Mouse (Mus musculus): ENCODE data around the gene Arhgef7. TPM values are rescaled to one million over a fixed set of nuclear protein-coding genes. Genes with fewer than 3 reads are reported as not detected.

Arhgef7 gene
- total RNA-seq, 2 experiments from 2014 or later, result 107 to 109 TPM

DNA sequence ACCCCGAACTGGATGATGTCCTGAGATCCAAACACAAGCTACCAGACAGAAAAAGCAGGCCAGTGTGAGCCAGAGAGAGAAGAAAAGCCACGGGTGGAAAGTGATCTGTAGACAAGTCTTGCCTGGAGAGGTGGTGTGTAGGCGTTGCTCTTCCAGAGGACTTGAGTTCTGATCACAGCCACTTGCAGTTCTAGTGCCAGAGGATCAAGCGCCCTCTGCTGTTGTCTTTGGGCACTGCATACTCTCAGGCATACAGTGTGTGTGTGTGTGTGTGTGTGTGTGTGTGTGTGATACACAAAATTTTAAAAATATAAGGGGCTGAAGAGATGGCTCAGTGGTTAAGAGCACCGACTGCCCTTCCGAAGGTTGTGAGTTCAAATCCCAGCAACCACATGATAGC lies 15.3 kb upstream of the Arhgef7 start:
- DNase-seq (ENCODE audit: low spot score in 2 of 2), result no peak

DNA sequence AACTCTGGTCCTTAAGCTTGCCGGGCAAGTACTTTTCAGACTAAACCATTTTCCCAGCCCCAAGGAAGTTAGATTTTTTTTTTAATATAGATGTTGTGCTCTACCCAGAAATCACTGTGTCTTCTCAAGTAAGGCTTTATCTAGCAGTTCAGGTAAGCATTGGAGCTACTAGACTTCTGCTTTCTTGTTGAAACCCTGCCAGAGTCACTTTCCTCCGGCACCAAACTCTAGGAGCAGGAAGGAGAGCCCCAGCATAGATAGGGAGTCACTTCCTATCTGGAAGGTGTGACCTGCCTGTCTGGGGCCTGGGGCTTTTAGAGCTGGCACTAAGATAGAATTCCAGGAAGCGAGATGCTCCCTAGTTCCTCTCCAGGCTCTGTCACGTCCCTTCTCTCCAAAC lies 10.3 kb upstream of the Arhgef7 start:
- DNase-seq (ENCODE audit: low spot score in 2 of 2), result no peak

DNA sequence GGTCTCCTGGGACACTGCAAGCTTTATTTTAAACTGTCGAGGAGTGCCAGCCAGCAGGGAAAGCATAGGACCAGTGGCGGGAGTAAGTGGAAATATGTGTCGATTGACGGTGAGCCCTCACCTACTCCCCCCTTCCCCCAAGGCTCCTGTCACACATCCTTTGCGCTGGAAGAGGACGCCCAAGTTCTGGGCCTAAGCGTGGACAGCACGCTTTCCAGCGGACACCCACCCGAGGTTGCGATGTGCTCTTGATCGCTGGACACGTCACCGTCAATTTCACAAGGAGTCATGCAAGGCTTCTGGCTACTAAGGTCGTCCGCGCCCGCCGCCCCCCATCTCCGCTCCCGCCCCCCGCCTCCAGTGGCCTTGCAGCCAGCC lies 259 bp upstream of the Arhgef7 start:
- no peak for DNase-seq (ENCODE audit: low spot score in 2 of 2)

DNA sequence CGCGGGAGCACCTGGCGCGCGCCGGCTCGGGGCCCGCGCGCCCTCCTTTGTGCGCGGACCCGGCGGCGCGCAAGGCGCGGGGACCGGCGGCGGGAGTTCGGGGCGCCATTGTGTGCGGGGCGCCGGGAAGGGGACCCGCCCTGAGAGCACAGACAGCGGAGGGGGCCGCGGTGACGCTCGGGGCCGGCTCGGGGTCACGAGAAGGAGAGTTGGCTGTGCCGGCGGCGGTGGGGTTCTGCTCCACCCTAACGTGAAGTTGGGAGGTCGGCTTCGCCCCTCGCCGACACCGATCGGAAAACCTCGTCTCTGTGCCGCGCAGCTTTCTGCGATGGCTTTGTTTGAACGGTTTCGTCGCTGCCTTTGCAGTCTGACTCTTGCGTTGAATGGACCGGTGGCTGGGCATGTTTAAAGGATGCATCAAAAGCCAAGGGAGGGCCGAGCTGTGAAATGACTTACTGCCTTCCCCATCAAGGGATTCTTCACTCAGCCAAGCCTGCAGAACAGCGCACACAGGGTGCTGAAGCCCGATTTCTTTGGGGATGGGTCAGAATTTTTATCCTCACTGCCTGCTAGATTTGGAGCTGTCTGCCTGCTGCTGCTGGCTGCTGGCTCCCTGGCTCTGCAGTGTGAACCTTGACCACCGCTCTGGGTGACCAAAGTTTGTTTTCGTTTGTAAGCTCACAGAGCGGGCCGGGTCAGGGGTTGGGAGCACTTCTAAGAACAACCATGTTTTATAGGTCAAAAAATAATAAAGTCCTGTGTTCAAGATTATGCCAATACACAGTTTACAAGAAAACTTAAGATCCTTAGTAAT lies 1.2 kb downstream of the Arhgef7 start:
- peak; percentile 18 to 51 for DNase-seq (ENCODE audit: low spot score in 2 of 2)

DNA sequence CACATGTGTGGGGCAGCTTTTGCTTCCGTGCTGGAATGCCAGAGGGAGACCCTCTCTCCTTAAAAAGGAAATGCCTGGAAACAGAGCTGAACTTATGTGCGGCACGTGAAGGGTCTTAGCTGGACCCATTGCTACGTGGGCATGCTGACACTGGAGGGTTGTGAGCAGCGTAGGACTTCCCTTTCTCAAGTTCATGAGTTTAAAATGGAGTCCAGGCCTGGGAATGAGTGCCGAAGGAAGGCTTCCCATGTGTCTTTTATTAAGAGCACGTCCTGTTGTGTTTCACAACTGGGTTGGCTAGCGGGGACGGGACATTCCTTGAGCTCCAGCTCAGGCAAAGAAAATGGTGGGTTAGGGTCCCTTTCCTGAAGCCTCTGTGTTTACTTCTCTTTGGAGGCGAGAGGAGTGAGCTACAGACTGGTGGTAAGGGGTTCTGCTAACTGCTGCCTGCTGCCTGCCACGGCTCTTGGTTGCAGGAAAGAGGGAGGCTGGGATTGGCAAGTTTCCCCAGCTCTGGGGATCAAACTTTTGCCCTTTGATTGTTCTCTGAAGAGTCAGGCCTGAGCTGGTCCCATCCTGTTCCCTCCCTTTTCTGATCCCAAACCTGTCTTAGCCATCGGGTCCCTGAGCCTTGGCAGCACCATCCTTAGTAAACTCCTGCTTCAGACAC lies 2.9 kb downstream of the Arhgef7 start:
- no peak for DNase-seq (ENCODE audit: low spot score in 2 of 2)

DNA sequence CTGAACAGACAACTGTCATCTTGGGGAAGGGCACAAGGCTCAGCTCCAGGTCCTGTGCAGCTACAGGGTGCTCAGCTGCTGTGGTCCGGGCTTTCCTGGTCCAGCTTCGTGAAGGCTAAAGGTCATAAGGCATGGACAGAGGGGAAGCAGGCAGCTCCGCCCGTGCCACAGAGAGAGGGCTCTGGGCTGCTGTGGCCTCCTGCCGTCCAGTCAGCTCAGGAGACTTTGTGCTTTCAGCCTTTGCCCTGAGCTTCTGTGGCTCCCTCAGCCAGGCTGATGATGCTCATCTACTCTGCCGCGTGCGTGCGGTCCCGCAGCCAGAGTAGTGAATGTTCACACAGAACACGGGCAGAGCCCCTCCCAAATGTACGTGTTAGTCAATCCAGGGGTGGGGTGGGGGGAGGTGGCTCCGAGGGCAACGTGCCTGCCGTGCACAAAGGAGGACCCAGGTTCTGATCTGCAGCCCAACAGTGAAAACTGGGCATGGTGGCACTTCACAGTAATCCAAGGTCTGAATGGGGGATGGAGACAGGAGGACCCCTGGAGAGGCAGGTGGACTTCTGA lies 8.2 kb downstream of the Arhgef7 start:
- DNase-seq (ENCODE audit: low spot score in 2 of 2), result no peak

DNA sequence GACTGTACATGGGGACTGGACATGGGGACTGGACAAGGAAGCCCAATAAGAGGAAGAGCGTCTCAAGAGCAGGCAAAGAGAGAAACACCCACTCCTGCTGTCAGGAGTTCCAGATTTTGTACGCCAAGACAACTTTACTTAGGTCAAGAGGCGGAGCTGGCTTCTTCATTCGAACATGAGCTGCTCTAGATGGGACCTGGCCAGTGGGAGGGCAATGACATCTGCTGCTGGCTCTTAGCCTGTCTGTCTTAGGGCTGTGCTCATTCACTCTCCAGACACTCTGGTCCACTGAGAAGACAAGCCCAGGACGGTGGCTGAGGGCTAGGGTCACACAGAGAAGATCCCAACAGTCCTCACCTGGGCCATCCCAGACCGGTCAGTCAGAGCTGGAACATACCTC lies 9.6 kb downstream of the Arhgef7 start:
- DNase-seq (ENCODE audit: low spot score in 2 of 2), result no peak

DNA sequence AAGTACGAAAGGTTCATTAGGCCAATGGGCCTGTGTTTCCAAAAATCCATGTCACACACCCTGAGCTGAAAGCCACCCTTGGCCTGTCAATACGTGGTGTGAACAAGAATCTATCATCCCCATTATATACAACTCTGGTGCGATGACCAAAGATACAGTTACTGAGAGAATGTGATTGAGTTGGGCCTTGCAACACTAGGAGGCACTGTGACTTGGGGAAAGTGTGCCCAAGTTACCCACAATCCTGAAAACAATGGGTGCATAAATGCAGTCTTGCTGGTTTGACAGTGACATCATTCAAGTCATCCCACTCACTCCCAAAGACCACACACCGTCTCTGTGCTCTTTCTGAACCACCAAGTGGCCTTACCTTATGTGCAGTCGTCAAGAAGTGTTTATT lies 11.6 kb downstream of the Arhgef7 start:
- DNase-seq (ENCODE audit: low spot score in 2 of 2), result no peak

DNA sequence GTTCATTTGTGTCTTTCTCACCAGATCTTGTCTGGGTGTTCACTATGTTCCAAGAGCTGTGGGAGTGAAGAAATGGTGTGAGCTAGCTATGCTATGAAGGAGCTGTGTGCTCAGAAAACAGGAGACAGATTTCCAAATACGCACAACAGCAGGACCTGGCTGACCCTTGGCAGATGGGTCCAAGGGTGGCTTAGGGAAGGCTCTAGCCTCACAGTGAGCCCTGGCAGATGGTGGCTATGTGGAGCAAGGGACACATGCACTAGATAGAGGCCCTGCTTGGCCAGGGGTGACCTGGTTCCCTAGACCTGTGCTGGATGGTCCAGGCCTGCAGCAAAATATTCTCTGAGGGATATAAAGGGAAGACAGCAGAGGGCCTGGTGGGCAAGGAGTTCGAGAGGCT lies 13.3 kb downstream of the Arhgef7 start:
- DNase-seq (ENCODE audit: low spot score in 2 of 2), result no peak

DNA sequence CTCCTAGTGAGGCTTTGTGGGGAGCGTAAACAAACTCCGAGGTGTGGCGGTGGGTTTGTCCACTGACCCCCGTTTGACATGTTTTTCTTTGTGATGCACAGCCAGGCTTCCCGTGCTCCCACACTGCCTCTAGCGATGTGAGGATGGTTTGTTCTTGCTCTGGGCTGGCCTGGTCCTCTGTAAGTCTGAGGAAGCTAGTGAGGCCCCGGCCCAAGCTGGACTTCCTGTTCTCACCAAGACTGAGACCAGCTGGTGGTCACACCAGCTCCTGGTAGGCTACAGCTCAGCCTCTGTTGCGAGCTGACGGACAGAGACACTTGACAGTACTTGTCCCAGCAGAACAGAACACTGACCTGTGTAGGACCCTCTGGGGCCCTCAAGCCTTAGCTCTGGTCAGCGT lies 16.1 kb downstream of the Arhgef7 start:
- no peak for DNase-seq (ENCODE audit: low spot score in 2 of 2)

DNA sequence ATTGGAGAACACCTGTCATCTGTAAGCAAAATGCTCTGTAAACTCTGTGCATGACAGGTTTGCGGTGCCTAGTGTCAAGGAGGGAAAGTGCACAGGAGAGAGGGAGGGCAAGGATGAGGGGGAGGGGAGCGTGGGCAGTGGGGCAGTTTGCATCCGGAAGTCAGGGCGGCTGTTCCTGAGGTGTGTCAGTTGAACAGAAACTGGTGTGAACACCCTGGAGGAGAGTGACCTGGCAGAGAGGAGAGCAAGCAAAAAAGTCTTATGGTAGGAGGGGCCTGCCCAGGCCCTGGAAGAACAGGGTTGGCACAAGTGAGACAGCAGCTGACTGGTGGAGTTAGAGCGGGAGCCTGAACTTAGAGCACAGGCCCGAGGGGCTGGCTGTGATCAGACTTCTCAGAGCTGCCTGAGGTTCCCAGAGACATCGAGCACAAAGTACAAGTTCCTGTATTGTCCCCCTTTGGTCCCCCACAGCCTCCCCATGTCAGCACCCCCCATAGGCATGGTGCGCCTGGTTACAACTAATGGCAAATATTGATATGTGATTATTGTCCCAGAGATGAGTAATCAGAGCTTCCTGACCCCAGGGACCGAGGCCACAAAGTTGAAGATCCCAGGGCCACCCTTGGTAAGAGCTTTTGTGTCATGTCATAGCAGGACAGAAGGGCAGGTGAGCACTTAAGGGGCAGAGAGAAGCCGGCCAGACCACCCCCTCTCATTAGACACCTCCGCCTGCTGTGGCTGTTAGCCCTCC lies 19.5 kb downstream of the Arhgef7 start:
- no peak for DNase-seq (ENCODE audit: low spot score in 2 of 2)

DNA sequence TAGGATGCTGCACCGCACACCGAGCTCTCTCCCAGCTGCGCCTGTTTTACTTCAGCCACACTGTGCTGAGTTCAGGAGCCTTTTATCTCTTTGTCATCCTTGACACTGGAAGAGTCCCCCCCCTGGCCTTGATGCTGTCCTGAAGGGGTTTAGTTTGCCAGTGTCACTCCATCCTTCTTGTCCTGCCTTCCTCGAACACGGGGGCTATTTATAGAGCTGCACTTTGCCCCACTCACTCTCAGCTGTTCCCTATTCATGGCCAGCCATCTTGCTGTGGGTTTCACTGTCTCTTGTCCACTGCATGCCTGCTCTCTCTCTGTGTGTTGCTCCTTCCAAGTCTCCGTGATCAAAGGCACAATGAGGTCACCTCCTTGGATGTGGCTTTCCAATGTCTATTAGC lies 22.0 kb downstream of the Arhgef7 start:
- DNase-seq (ENCODE audit: low spot score in 2 of 2), result no peak

DNA sequence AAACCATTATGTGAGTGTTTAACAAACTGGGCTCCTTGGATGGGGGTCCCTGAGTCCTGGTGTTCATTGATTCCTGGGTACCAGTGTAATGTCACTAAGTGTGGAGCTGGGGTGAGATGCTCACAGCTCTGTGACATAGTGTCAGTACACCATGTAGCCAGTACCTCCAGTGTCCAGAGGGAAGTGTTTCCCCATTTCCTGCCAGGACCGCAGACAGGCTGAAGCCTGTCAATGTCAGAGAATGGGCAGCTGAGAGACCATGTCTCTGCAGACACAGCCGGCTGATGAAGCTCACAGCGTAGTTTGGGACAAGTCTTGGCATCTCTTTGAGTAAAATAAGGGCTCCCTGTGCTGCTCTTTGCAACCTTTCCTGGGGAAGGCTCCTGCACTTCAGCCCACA lies 24.8 kb downstream of the Arhgef7 start:
- DNase-seq (ENCODE audit: low spot score in 2 of 2), result no peak

DNA sequence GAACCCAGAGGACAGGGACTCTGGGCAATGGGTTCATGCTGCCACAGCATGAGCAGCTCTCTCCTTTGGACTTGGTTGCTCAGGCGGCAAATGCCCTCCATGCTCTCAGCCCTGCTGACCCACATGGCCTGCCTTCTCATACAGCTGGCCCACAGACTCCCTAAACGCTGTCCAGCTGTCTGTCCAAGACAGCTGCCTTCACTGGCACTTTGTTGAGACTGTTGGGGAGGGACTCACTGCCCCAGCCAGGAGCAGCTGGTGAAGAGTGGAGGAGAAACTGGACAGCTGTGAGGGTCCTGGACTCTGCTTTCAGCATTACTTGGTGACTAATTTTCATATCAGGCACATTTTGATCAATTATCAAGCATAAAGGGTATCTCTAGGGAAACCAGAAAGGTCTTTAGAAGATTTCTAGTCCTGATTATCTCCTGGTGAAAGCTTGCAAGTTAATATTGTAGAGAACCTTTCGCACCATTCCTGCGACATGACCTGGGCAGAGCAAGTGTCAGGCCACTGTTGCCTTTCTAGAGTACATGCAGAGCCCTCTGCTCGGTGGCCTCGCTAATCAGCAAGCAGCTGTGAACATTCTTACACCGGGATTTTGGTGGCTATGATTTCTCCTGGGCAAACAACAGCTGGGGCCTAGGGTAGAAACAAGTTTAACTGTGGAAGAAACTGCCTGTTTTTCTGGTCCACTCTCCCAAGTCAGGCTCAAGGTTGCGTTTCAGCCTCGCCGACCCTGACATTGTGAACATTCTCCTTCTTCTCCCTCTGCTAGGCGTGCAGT lies 25.8 kb downstream of the Arhgef7 start:
- DNase-seq (ENCODE audit: low spot score in 2 of 2), result no peak

DNA sequence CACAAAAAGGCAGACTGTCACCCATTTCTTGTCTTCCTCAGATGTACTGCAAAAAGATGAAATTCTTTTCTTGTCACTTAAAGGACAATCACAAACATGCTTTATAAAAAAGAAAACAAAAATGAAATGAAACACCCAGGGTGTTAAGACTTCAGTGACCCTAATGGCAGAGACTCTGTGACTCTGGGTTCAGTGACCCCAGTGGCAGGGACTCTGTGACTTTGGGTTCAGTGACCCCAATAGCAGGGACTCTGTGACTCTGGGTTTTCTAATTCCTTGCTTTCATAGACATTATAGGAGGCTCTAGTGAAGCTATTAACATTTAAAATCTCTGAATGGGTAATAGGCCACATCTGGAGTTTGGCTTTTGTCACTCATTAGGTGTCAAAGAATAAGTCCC lies 27.2 kb downstream of the Arhgef7 start:
- DNase-seq (ENCODE audit: low spot score in 2 of 2), result no peak

DNA sequence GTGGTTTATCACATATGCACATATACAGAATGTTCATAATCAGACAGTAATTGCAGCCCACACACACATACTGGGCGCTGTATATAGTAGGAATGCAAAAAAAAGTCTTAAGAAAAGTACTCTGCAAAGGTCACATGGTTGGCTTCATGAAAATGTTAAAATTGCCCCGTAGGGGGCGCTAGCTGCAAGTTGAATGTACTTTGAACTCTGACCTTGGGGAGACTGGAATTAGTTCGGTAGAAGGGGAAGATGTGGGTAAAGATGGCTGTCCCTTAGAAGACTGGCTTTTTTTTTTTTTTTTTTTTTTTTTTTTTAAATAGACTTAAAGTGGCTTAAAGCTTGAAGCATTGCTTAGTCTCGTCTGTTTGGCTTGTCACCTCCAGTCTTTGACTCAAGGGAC lies 28.4 kb downstream of the Arhgef7 start:
- DNase-seq (ENCODE audit: low spot score in 2 of 2), result peak in 1 of 2 experiments; percentile 79

DNA sequence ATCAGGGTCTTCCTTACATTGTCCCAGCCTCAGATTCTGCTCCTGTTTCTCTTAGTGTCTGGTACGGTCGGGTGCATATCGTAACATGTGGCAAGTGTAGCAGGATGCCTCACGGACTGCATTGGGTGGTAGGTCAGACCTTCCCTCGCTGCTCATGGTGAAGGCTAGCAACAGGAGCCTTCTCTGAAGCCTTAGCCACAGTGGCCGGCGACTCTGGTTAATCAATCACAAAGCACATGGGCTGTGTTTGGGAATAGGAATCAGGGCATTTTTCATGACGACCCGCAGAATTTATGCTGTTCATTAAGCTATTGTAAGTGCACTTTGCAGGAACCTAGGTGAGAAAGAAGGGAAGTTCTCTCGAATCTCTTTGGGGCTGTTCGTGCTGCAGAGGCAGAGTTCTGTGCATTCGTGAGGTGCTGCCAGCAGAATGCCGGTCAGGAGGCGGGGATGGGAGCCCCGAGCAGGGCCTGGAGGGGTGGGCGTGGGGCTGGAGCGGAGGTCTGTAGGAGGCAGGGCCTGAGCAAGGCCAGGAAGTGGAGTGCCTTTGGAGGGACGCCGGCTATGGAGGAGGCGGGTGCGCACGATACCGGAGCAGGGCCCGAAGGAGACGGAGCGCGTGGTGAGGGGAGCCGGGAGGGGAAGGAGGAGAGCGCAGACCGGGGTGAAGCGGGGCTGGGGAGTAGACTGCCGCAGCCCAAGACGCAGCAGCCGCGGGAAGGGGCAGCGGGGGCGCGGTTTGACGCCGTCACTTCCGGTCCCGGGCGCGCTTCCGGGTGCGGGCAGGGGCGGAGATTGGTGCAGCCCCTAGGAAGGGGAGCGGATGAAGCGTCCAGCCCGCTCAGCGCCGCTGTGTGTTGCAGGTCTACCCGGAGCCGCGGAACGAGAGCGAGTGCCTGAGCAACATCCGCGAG lies 30.3 kb downstream of the Arhgef7 start:
- peak; percentile 88 to 90 for DNase-seq (ENCODE audit: low spot score in 2 of 2)

DNA sequence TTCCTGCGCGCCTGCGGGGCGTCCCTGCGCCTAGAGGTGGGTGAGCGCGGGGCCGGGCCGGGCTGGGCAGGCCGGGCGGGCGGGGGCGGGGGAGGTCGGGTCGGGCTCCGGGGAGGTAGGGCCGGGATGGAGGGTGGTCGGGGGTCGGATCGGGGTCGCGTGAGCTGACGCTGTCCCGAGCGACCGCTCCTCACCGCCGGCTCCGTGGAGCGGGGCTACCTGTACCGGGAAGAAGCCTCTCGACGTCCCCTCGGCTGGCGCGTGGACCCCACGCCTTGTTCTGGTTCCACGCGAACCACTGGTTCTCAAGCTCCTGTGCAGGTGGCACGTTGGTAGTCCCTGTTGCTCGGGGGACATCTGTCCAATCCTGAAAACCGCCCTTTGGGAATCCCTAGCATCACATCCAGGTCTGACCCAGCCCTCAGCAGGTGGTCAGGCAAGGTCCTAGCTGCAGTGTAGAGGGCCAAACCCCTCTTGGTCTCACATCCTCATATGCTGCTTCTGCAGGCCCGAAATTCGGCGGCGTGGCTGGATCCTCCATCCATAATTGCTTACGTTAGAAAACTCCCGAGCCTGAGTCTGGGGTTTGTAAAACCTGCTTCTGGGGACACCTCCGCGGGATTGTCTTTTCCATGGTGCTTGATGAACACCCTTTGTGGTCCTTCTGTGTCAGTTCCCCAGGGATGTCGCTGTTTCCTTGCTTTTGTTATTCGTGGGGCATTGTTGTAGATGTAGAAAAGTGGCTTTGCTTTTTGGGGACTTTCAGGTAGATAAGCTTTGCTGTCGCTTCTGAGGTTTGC lies 31.2 kb downstream of the Arhgef7 start:
- DNase-seq (ENCODE audit: low spot score in 2 of 2), result peak in 1 of 2 experiments; percentile 58

DNA sequence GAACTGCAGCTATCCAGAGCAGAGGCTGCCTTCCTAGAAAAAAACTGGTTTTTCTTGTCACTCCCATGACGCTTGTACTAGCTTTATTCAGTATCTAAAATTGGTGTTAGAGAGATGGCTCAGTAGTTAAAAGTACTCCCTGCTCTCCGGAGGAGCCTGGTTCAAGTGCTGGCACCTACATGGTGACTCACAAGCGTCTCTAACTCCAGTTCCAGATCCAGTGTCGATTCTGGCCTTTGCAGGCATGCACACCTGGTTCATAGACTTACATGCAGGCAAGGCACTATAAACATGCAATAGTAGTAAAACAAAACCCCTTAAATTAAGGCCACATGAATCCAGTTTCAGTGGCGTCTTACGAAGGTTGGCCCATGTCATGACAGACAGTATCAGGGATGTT lies 34.0 kb downstream of the Arhgef7 start:
- DNase-seq (ENCODE audit: low spot score in 2 of 2), result no peak

Measured in layer of hippocampus, adult 18-20 months (tissue).